Mouse (Mus musculus) ES-E14 (cell line): Measurements from ENCODE around the gene Smg8.

Experiments
- HCFC1 ChIP-seq: IDR thresholded peaks from 2 replicates; pipeline ENCODE4 v1.6.1; 2012; ENCODE audit warnings: low read length, inconsistent platforms, borderline replicate concordance; ENCODE audit not compliant: insufficient read depth
- MAFK ChIP-seq: IDR thresholded peaks from 2 replicates; pipeline ENCODE4 v1.6.1; 2014; ENCODE audit warnings: mild to moderate bottlenecking, low read depth, low read length, inconsistent platforms; ENCODE audit not compliant: insufficient read depth
- ZC3H11A ChIP-seq: IDR thresholded peaks from 2 replicates; pipeline ENCODE4 v1.6.1; 2012; ENCODE audit warnings: low read depth, mild to moderate bottlenecking, inconsistent platforms, low read length, borderline replicate concordance

DNA sequence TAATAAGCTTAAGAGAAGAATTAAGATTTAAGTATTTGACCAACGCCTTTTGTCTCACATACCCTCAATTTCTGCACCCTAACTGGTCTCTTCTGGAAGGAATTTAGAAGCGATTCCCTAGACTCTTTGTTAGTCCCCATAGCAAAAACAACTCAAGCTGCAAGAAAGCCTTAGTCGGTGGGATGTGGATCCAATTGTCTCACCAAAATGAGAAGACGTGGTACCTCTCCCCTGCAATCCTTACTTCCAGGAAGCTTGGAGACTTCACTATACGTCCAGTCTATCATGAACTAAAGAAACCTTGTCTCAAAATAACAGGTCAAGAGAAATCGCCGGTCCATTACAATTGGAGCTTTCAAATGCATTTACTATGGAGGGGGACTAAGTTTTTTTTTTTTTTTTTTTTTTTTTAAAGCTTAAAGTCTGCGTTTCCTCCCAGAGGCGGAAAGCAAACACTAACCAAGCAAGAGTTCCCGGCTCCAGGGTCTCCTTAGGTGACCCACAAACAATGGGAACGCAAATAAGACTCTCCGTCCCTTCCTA lies 39.8 kb upstream of the Smg8 start:
- no peak for TF ChIP-seq ZC3H11A
- no peak for TF ChIP-seq MAFK
- TF ChIP-seq HCFC1 = no peak
